Mouse (Mus musculus): Measurements from ENCODE around the gene Tcta.
"Not testable (repeated sequence)": the region's sequence is repeated elsewhere in the genome, so short reads cannot be mapped to it uniquely, and the experiment has no call there.

Gene Tcta

GRCm38 (mm10) chr9:108305629-108306520, at the start of gene Tcta, which contains the start of gene Rhoa:
Gene Tcta, minus strand, starts transcription at chr9:108306160.
Gene Rhoa, plus strand, starts transcription at chr9:108306129.
- peak; percentile 99 for DNase-seq

- DNase-seq: no peak
Observed at GRCm38 (mm10) chr9:108349727-108350126, 43.8 kb upstream of the Tcta start.

GRCm38 (mm10) chr9:108348290-108348680, 42.3 kb upstream of the Tcta start:
- no peak for DNase-seq

- peak; percentile 96 for DNase-seq
Observed at GRCm38 (mm10) chr9:108347540-108348289, 41.8 kb upstream of the Tcta start, which contains the start of gene Usp4. Gene Usp4, plus strand, starts transcription at chr9:108347853.

GRCm38 (mm10) chr9:108347024-108347423, 41.1 kb upstream of the Tcta start:
- no peak for DNase-seq

GRCm38 (mm10) chr9:108344471-108344870, 38.5 kb upstream of the Tcta start:
- DNase-seq: no peak

GRCm38 (mm10) chr9:108343835-108344234, 37.9 kb upstream of the Tcta start:
- no peak for DNase-seq

GRCm38 (mm10) chr9:108343331-108343730, 37.4 kb upstream of the Tcta start:
- DNase-seq: no peak

GRCm38 (mm10) chr9:108342301-108342831, 36.4 kb upstream of the Tcta start:
- peak; percentile 75 for DNase-seq

GRCm38 (mm10) chr9:108341801-108342200, 35.8 kb upstream of the Tcta start:
- peak; percentile 37 for DNase-seq

GRCm38 (mm10) chr9:108341139-108341475, 35.1 kb upstream of the Tcta start:
- no peak for DNase-seq

- DNase-seq: peak; percentile 17
Observed at GRCm38 (mm10) chr9:108340258-108341138, 34.5 kb upstream of the Tcta start.

- peak; percentile 31 for DNase-seq
Observed at GRCm38 (mm10) chr9:108339886-108340257, 33.9 kb upstream of the Tcta start.

GRCm38 (mm10) chr9:108338886-108339781, 33.2 kb upstream of the Tcta start, which contains the start of gene Gpx1:
Gene Gpx1, plus strand, starts transcription at chr9:108338903.
- peak; percentile 97 for DNase-seq

- no peak for DNase-seq
Observed at GRCm38 (mm10) chr9:108338551-108338885, 32.6 kb upstream of the Tcta start.

- DNase-seq: no peak
Observed at GRCm38 (mm10) chr9:108337848-108338550, 32.0 kb upstream of the Tcta start.

GRCm38 (mm10) chr9:108325811-108326210, 19.9 kb upstream of the Tcta start:
- DNase-seq: no peak

GRCm38 (mm10) chr9:108324784-108325183, 18.8 kb upstream of the Tcta start:
- DNase-seq: no peak

GRCm38 (mm10) chr9:108322054-108322453, 16.1 kb upstream of the Tcta start:
- not testable (repeated sequence) for DNase-seq

- DNase-seq: no peak
Observed at GRCm38 (mm10) chr9:108318462-108318861, 12.5 kb upstream of the Tcta start.

- no peak for DNase-seq
Observed at GRCm38 (mm10) chr9:108317572-108317971, 11.6 kb upstream of the Tcta start.
